Mouse (Mus musculus) MEL (cell line): ENCODE measurements around the gene Gstcd. TPM values are rescaled to one million over a fixed set of nuclear protein-coding genes. Genes with fewer than 3 reads are reported as not detected.

Source experiments
- DNase-seq: peaks from one replicate; pipeline ENCODE4 v3.0.0; 2011; ENCODE audit warnings: low read depth, low spot score
- H3K27ac ChIP-seq: 2 replicates; pipeline ENCODE4 v1.5.1; 2012; ENCODE audit warnings: low read depth, mild to moderate bottlenecking, control low read depth, low read length, moderate library complexity; ENCODE audit not compliant: control insufficient read depth
- H3K27me3 ChIP-seq, 2 experiments: fragments of 150-350 bp in 1 of 2; sonication (generic) in 1 of 2; 2 replicates each; pipeline ENCODE4 v1.6.1; 2012; ENCODE audit warnings: low read length in 2 of 2, mild to moderate bottlenecking in 2 of 2, improper control_type of control experiment in 1 of 2, moderate library complexity in 1 of 2; ENCODE audit not compliant: insufficient read depth in 2 of 2, control insufficient read depth in 1 of 2
- H3K36me3 ChIP-seq, 2 experiments: 2 replicates each; pipeline ENCODE4 v1.6.1; 2012 to 2014; ENCODE audit warnings: low read length in 2 of 2, improper control_type of control experiment in 1 of 2, inconsistent platforms in 1 of 2, mild to moderate bottlenecking in 1 of 2; ENCODE audit not compliant: insufficient read depth in 2 of 2, control insufficient read depth in 1 of 2
- H3K4me1 ChIP-seq, 2 experiments: fragments of 150-350 bp in 1 of 2; sonication (generic) in 1 of 2; 2 replicates each; pipeline ENCODE4 v1.6.1; 2012; ENCODE audit warnings: low read length in 2 of 2, improper control_type of control experiment in 1 of 2, mild to moderate bottlenecking in 1 of 2; ENCODE audit not compliant: insufficient read depth in 2 of 2, control insufficient read depth in 1 of 2
- H3K4me3 ChIP-seq, 2 experiments: fragments of 150-350 bp in 1 of 2; sonication (generic) in 1 of 2; 2 replicates each; pipeline ENCODE4 v1.5.1; 2012; ENCODE audit warnings: low read depth in 2 of 2, low read length in 2 of 2, mild to moderate bottlenecking in 2 of 2, moderate library complexity in 2 of 2, control low read depth in 1 of 2, improper control_type of control experiment in 1 of 2; ENCODE audit not compliant: control insufficient read depth in 1 of 2, insufficient read depth in 1 of 2
- H3K79me2 ChIP-seq: 2 replicates; pipeline ENCODE4 v1.6.1; 2012; ENCODE audit warnings: mild to moderate bottlenecking, low read length, moderate library complexity; ENCODE audit not compliant: control insufficient read depth, poor library complexity, insufficient read depth
- H3K9ac ChIP-seq: 2 replicates; pipeline ENCODE4 v1.6.1; 2012; ENCODE audit warnings: low read depth, mild to moderate bottlenecking, control low read depth, low read length, moderate library complexity; ENCODE audit not compliant: control insufficient read depth, poor library complexity, severe bottlenecking
- H3K9me3 ChIP-seq: fragments of 150-350 bp; sonication (generic); replicated peaks from 2 replicates; pipeline ENCODE4 v1.6.1; 2012; ENCODE audit warnings: mild to moderate bottlenecking, low read length, improper control_type of control experiment, moderate library complexity; ENCODE audit not compliant: insufficient read depth
- BHLHE40 ChIP-seq: IDR thresholded peaks from 2 replicates; pipeline ENCODE4 v1.6.1; 2012; ENCODE audit warnings: low read depth, mild to moderate bottlenecking, inconsistent platforms, low read length, improper control_type of control experiment, borderline replicate concordance
- ELF1 ChIP-seq: IDR thresholded peaks from 2 replicates; pipeline ENCODE4 v1.6.1; 2014; ENCODE audit warnings: low read depth, mild to moderate bottlenecking, inconsistent platforms, low read length, improper control_type of control experiment, moderate library complexity
- EP300 ChIP-seq, 2 experiments: IDR thresholded peaks; 2 replicates each; pipeline ENCODE4 v1.6.1; 2011; ENCODE audit warnings: improper control_type of control experiment in 2 of 2, low read length in 2 of 2, low read depth in 1 of 2, mild to moderate bottlenecking in 1 of 2
- ETS1 ChIP-seq: IDR thresholded peaks from 2 replicates; pipeline ENCODE4 v1.6.1; 2012; ENCODE audit warnings: low read depth, mild to moderate bottlenecking, inconsistent platforms, low read length, improper control_type of control experiment, moderate library complexity
- GATA1 ChIP-seq: IDR thresholded peaks from 2 replicates; pipeline ENCODE4 v1.6.1; 2011; ENCODE audit warnings: low read depth, low read length, improper control_type of control experiment
- KAT2A ChIP-seq: conservative IDR thresholded peaks from 2 replicates; pipeline ENCODE4 v1.6.1; 2012; ENCODE audit warnings: low read depth, low read length, improper control_type of control experiment, inconsistent platforms
- MAX ChIP-seq: IDR thresholded peaks from 2 replicates; pipeline ENCODE4 v1.6.1; 2011; ENCODE audit warnings: low read length, improper control_type of control experiment
- MAZ ChIP-seq: IDR thresholded peaks from 2 replicates; pipeline ENCODE4 v1.6.1; 2012; ENCODE audit warnings: low read depth, mild to moderate bottlenecking, inconsistent platforms, low read length, improper control_type of control experiment
- MEF2A ChIP-seq: IDR thresholded peaks from 2 replicates; pipeline ENCODE4 v1.6.1; 2014; ENCODE audit warnings: low read depth, mild to moderate bottlenecking, inconsistent platforms, low read length, improper control_type of control experiment; ENCODE audit not compliant: poor library complexity, insufficient replicate concordance, severe bottlenecking; ENCODE audit errors: extremely low read depth
- MYB ChIP-seq: IDR thresholded peaks from 2 replicates; pipeline ENCODE4 v1.6.1; 2011; ENCODE audit warnings: mild to moderate bottlenecking, low read depth, low read length, improper control_type of control experiment
- MYC ChIP-seq: IDR thresholded peaks from 2 replicates; pipeline ENCODE4 v1.6.1; 2011; ENCODE audit warnings: low read depth, mild to moderate bottlenecking, low read length, improper control_type of control experiment, moderate library complexity
- POLR2AphosphoS5 ChIP-seq: IDR thresholded peaks from 2 replicates; pipeline ENCODE4 v1.6.1; 2012; ENCODE audit warnings: low read depth, borderline replicate concordance, mild to moderate bottlenecking, inconsistent platforms, low read length, moderate library complexity, mixed read lengths
- RCOR1 ChIP-seq: IDR thresholded peaks from 2 replicates; pipeline ENCODE4 v1.6.1; 2012; ENCODE audit warnings: low read depth, mild to moderate bottlenecking, inconsistent platforms, low read length, improper control_type of control experiment
- SIN3A ChIP-seq: IDR thresholded peaks from 2 replicates; pipeline ENCODE4 v1.6.1; 2012; ENCODE audit warnings: low read length, improper control_type of control experiment, inconsistent platforms
- SMC3 ChIP-seq: IDR thresholded peaks from 2 replicates; pipeline ENCODE4 v1.6.1; 2011; ENCODE audit warnings: low read depth, low read length, improper control_type of control experiment
- TCF12 ChIP-seq: IDR thresholded peaks from 2 replicates; pipeline ENCODE4 v1.6.1; 2014; ENCODE audit warnings: low read depth, mild to moderate bottlenecking, inconsistent platforms, low read length, improper control_type of control experiment, moderate library complexity
- USF1 ChIP-seq: IDR thresholded peaks from 2 replicates; pipeline ENCODE4 v1.6.1; 2014; ENCODE audit warnings: low read depth, mild to moderate bottlenecking, inconsistent platforms, low read length, improper control_type of control experiment, moderate library complexity
- polyA plus RNA-seq, 2 experiments: library from polyadenylated mRNA; stranded (reverse) in 1 of 2; unstranded in 1 of 2; fragments of >175 nt in 1 of 2; fragments of >200 nt in 1 of 2; gene quantifications; 2 replicates each; pipeline versions ENCODE4 v1.2.1 to v1.2.4; 2012; ENCODE audit warnings: low replicate concordance in 2 of 2, low read depth in 1 of 2; ENCODE audit not compliant: insufficient read length in 2 of 2, insufficient read depth in 1 of 2, missing spikeins in 1 of 2
- total RNA-seq: library from RNA; depleted of rRNA; stranded (reverse); fragments of 300-350 nt; gene quantifications from 2 replicates; pipeline ENCODE4 v1.2.3, GENCODE M21; 2012

The Gstcd gene
- total and polyA plus RNA-seq, 3 experiments = 15.5 to 19.2 TPM; not detected in 1

- H3K27me3 ChIP-seq = no peaks in the 10 kb centered on the region
- H3K4me3 ChIP-seq = no peak overlapping the region
- H3K27ac ChIP-seq = no peak overlapping the region
- H3K4me1 ChIP-seq = peaks cover 0 to 2% of the 10 kb centered on the region in 2 experiments; a peak in 1 of 4 replicates
- no peak for TF ChIP-seq ELF1
- TF ChIP-seq SMC3 = no peak
- no peak for TF ChIP-seq MAZ
- H3K79me2 ChIP-seq = no peaks in the 10 kb centered on the region
- no peaks in the 10 kb centered on the region for H3K9me3 ChIP-seq
- peaks cover 6 to 19% of the 10 kb centered on the region in 2 experiments for H3K36me3 ChIP-seq
- H3K9ac ChIP-seq = no peak overlapping the region
- DNase-seq = no peak
These were observed 11.9 kb upstream of the Gstcd start for GRCm38 (mm10) chr3:133103768-133104167.

- TF ChIP-seq ETS1 = no peak
- no peak for TF ChIP-seq MYB
- no peak for TF ChIP-seq USF1
- no peak for TF ChIP-seq SMC3
- TF ChIP-seq MAX = no peak
- peaks cover 18% of the 10 kb centered on the region in 2 experiments for H3K4me1 ChIP-seq
- no peaks in the 10 kb centered on the region for H3K27me3 ChIP-seq
- peaks cover 16 to 43% of the 10 kb centered on the region in 2 experiments for H3K36me3 ChIP-seq
- no peak overlapping the region for H3K27ac ChIP-seq
- no peak overlapping the region for H3K9ac ChIP-seq
- H3K79me2 ChIP-seq = 0 out of 2 replicates have a peak, but pooled peaks cover 1% of the 10 kb centered on the region
- no peaks in the 10 kb centered on the region for H3K9me3 ChIP-seq
- H3K4me3 ChIP-seq = no peak overlapping the region
- no peak for DNase-seq
These were observed 7.1 kb upstream of the Gstcd start for GRCm38 (mm10) chr3:133098909-133099308.

GRCm38 (mm10) chr3:133098336-133098735 lies 6.5 kb upstream of the Gstcd start:
- H3K27me3 ChIP-seq = no peaks in the 10 kb centered on the region
- H3K4me3 ChIP-seq = peak overlapping the region in 1 of 2 experiments; percentile 30; a peak in 1 of 4 replicates
- DNase-seq = peak; percentile 74
- H3K27ac ChIP-seq = peak overlapping the region; percentile 79
- peaks cover 5% of the 10 kb centered on the region; the same call in 1 of the 2 replicates for H3K79me2 ChIP-seq
- no peak for TF ChIP-seq MAX
- peak; percentile 85 to 92 for TF ChIP-seq EP300 (IDR thresholded peaks at IDR 0.05; ENCODE audit: low read depth in 1 of 2, low read length in 2 of 2)
- TF ChIP-seq MYC = 0 out of 2 replicates have a peak, but pooled peaks have one; percentile 13
- TF ChIP-seq MYB = peak; percentile 83
- peak; percentile 99 for TF ChIP-seq ETS1
- TF ChIP-seq ELF1 = peak; percentile 56; the same call in 1 of the 2 replicates
- peak; percentile 16; the same call in 1 of the 2 replicates for TF ChIP-seq MEF2A
- peak; percentile 94 for TF ChIP-seq GATA1
- TF ChIP-seq POLR2AphosphoS5 = no peak
- no peak for TF ChIP-seq KAT2A
- TF ChIP-seq USF1 = no peak
- peak; percentile 85 for TF ChIP-seq TCF12
- TF ChIP-seq SMC3 = peak; percentile 8; the same call in 1 of the 2 replicates
- peak; percentile 17; the same call in 1 of the 2 replicates for TF ChIP-seq BHLHE40
- peak; percentile 98 for TF ChIP-seq RCOR1
- TF ChIP-seq SIN3A = peak; percentile 96
- H3K9ac ChIP-seq = no peak overlapping the region
- no peaks in the 10 kb centered on the region for H3K9me3 ChIP-seq
- H3K36me3 ChIP-seq = peaks cover 16 to 47% of the 10 kb centered on the region in 2 experiments
- H3K4me1 ChIP-seq = peaks cover 20 to 22% of the 10 kb centered on the region in 2 experiments
